Mouse (Mus musculus) CD4-positive naive resting alpha-beta T cell, adult 76 days (primary cell): Measurements from ENCODE around the gene Vmn1r95. TPM values are rescaled to one million over a fixed set of nuclear protein-coding genes. Genes with fewer than 3 reads are reported as not detected.

Source experiments
- total RNA-seq: library from RNA; stranded (reverse); gene quantifications from one replicate; pipeline ENCODE4 v1.2.4, GENCODE M21; 2023

Gene Vmn1r95
- not detected for total RNA-seq

GRCm38 (mm10) chr7:20193410-20193809 lies at the start of gene Vmn1r95:
Gene Vmn1r95, plus strand, starts transcription at chr7:20193710.

GRCm38 (mm10) chr7:20168277-20168676 lies 25.2 kb upstream of the Vmn1r95 start, which contains the start of gene Vmn1r94:
Gene Vmn1r94, minus strand, starts transcription at chr7:20168377.

GRCm38 (mm10) chr7:20205507-20205906 lies 12.0 kb downstream of the Vmn1r95 start, which contains the start of gene Gm6164:
Gene Gm6164, minus strand, starts transcription at chr7:20205607.

GRCm38 (mm10) chr7:20233728-20234127 lies 40.2 kb downstream of the Vmn1r95 start, which contains the start of gene Gm4498:
Gene Gm4498, minus strand, starts transcription at chr7:20233828.

Other genes with a start within 250 kb of the Vmn1r95 start
- gene Igsf23, start 243.0 kb upstream of the Vmn1r95 start, total RNA-seq, result 11.8 TPM
- not detected for gene Ceacam20, start 228.3 kb upstream of the Vmn1r95 start, total RNA-seq
- not detected for gene Nlrp9b, start 202.2 kb upstream of the Vmn1r95 start, total RNA-seq
- gene Vmn1r91, start 94.0 kb upstream of the Vmn1r95 start, total RNA-seq, result not detected
- not detected for gene Gm16442, start 71.1 kb upstream of the Vmn1r95 start, total RNA-seq
- gene Vmn1r93, start 54.6 kb upstream of the Vmn1r95 start, total RNA-seq, result not detected
- gene Vmn1r94, start 25.3 kb upstream of the Vmn1r95 start, total RNA-seq, result not detected
- gene Gm6164, start 11.9 kb downstream of the Vmn1r95 start, total RNA-seq, result not detected
- gene Gm4498, start 40.1 kb downstream of the Vmn1r95 start, total RNA-seq, result not detected
- gene Gm5890, start 69.1 kb downstream of the Vmn1r95 start, total RNA-seq, result not detected
- not detected for gene Gm4133, start 140.4 kb downstream of the Vmn1r95 start, total RNA-seq
- gene Gm5728, start 181.7 kb downstream of the Vmn1r95 start, total RNA-seq, result not detected
- gene Vmn1r100, start 224.2 kb downstream of the Vmn1r95 start, total RNA-seq, result not detected
- not detected for gene Vmn1r101, start 248.9 kb downstream of the Vmn1r95 start, total RNA-seq